Mouse (Mus musculus): Measurements from ENCODE around the gene Cfap61.

Cfap61 gene

DNA sequence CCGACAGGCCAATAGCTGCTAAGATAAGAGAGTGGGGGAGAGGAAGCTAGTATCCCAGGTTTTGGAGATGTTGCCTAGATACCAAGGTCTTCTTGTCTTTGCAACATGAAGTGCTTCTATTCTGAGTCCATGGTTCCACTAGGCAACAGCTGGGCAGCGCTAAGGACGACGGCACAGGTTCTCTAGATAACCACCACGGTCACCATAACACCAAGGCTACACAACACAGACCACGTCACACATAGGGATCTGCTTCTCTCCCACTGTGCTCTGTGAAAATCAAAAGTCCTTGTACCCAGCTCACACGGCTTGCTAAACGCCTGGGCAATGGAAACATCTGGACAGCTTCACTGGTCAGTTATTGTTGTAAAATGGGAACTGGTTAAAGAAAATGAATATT lies 2.4 kb downstream of the Cfap61 start:
- TF ChIP-seq GATA4 (IDR thresholded peaks at IDR 0.05; ENCODE audit: insufficient replicate concordance, low read length), result no peak

DNA sequence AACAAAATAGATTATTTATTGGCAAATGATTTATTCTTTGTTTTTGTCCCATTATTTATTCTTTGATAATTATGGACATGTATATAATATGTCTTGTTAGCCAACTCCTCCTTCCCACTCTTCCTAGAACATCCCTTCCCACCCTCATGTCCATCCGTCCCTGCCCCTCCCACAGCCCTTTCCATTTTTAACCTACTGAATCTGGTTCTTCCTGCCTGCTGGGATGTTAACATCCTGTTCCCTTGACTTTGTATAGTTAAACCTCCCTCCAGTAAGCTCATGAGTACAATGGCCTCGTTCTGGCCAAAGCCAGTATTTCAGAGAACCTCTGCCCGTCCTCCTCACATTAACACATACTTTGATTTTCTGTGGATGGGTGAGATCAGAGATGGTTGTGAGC lies 6.8 kb downstream of the Cfap61 start:
- no peak for TF ChIP-seq GATA4 (IDR thresholded peaks at IDR 0.05; ENCODE audit: insufficient replicate concordance, low read length)

DNA sequence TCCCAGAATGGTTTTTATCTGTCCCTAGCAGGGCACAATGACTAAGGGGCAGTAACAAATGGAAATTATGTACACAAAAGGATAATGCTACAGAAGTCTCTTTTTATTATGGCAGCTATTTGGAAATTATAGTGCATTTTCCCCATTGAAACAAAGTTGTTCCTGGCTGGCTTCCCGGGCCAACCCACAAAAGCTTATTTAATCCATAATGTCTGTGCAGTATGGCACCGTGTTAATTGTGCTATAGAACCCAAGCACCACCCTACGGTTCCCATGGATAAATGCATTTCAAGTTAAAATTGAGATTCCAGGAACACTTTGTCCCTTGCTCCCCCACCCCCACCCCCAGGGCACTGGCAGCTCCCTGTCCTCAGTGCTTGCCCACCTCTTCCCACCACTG lies 9.7 kb downstream of the Cfap61 start:
- no peak for TF ChIP-seq GATA4 (IDR thresholded peaks at IDR 0.05; ENCODE audit: insufficient replicate concordance, low read length)

DNA sequence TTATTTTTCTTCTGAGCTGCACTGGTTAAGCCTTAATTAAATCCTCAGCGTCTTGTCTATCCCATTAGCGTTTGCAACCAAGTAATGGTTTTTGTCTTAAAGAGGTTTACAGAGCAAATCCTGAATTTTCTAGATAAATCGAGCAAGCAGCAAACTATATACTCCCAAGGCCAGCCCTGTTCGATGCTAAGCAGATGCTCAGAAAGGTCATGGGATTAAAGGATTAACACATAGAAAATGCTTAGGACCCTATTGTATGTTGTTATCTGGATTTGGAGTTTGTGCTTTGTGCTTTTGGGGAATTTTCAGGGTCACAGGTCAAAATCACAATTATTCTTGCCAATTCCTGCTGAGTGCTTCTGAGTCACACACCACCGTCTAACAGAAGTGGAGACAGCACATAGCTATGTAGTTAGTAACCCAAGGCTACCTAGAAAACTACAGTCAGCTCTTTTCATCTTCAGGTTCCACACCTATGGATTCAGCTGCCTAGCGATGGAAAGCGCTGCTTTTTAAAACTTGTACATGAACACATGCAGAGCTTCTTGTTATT lies 13.9 kb downstream of the Cfap61 start:
- no peak for TF ChIP-seq GATA4 (IDR thresholded peaks at IDR 0.05; ENCODE audit: insufficient replicate concordance, low read length)

DNA sequence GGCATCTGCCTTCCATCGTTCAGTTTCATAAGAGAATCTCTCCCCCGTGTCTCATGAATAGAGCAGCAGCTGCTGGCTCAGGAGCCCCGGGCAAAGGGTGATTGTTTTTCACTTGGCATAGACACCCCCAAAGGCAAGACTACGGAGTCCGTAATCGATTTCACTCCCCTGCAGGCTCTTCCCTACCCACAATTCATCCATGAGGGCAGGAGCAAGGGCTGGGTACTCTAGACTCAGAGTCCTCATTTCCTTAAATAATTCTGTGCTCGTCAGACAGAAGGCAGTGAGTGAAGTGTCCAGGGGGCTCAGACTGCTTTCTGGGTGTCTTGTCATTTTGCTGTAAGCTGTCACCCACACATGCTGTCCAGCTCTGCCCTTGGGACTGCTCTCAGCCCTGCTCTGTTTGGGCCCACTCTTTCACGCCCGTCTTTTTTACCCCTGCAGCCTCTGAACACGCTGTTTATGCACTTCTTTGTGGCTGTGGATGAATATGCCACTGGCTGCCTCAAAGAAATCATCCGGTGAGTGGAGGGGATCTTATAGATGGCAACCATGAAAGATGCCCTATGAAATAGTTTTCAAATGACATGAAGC lies 15.0 kb downstream of the Cfap61 start:
- no peak for TF ChIP-seq GATA4 (IDR thresholded peaks at IDR 0.05; ENCODE audit: insufficient replicate concordance, low read length)

DNA sequence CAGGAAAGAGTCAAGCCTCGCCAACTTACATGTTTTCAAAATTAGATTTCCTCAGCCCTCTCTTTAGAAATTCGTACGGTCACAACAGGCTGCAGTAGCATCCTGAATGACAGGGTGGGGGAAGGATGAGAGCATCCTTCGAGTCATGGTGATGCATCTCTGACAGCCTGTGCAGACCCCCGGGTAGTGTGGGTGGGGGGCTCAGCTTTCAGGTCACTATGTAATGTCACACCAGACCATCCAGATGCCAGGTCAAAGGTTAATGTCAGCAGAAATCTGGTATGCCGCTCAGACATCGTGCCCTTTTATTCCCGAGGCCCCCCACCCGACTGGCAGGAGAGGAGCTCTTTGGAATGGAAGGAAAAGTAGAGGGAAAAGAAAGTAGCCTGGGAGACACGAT lies 15.7 kb downstream of the Cfap61 start:
- no peak for TF ChIP-seq GATA4 (IDR thresholded peaks at IDR 0.05; ENCODE audit: insufficient replicate concordance, low read length)

DNA sequence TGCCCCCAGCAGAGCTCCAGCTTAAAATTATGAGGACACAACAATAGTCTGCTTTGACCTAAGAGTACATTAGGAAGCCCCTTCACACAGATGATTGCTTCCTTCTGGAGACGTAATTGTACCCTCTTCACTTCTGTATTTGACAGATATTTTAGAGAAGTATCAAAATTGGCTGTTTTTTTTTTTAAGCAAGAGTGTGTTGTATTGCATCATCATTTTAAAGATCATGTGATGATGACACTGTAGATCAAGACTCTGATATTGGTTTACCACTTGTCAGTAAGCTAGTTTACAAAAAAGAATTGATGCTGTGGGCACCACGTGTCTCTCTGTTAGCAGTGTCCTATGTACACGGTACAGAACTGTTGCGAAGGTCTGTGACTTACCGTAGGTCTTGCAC lies 18.1 kb downstream of the Cfap61 start:
- TF ChIP-seq GATA4 (IDR thresholded peaks at IDR 0.05; ENCODE audit: insufficient replicate concordance, low read length), result no peak

DNA sequence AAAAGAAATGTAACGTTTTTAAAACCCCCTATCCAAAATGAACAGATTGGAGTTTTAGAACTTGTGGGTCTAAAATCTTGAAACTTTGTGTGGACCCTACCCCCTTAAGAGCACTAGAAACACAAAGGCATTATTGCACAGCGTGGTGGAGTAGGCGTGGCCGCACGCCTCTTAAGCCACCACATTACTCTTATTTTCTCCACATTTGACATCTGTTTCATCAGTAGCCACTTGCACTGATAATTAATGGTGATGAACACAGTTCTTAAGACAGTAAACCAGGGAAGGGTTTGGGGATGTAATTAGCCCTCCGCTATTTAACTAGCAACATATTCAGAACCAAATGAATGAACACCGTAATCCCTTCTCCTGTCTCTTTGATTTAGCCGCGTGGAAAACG lies 21.3 kb downstream of the Cfap61 start:
- no peak for TF ChIP-seq GATA4 (IDR thresholded peaks at IDR 0.05; ENCODE audit: insufficient replicate concordance, low read length)

DNA sequence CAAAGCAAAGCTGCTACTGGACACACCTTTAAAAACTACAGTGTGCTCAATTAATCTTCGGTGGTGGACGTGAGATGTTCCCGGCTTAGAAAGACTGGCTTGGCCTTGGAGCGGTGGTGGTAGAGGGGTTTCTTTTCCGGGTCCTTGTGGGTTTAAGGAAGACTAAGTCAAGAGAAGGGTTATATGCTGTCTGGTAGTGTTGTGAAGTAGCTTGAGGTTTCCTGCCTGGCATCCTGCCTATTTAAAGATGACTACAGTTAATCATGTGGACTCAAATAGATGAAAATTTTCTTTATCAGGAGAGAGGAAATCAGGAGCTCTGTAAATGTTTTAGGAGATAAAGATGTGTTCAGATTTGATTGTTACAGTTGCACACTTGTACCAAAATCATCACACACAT lies 21.7 kb downstream of the Cfap61 start:
- TF ChIP-seq GATA4 (IDR thresholded peaks at IDR 0.05; ENCODE audit: insufficient replicate concordance, low read length), result no peak

DNA sequence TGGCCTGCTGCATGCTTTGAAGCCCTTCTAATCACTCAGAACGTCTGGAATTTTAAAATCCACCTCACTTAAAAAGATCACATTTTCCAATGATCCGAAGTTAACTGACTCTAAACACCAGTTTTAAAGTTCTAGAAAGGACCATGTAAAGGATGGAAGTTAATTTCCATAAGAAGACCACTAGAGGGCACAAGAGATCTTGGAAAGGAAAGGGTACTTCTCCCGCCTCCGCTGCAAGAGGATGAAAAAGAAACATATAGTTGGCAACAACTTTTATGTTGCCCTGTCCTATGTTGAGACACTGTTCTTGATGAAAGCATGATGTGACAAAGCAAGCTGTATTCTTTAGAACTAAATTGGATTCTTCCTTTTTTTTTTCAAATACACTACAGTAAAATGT lies 22.9 kb downstream of the Cfap61 start:
- no peak for TF ChIP-seq GATA4 (IDR thresholded peaks at IDR 0.05; ENCODE audit: insufficient replicate concordance, low read length)

DNA sequence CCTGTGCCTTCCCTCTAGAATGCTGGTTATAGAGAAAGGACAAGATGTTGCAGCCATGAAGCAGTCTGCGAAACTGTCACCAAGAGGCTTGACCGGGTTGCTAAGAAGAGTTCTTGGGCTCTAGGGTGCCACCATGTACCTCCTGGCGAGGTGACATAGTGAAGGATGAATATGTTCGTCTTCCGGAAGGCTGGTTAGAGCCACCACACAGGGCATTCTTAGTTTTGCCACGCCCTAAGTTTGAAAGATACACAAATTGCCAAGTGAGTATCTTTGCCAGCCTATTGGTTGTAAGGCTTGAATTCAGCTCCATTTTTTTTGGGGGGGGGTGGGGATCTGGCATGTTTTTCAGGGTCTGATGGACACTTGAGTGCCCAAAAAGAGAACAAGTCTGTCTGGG lies 23.5 kb downstream of the Cfap61 start:
- TF ChIP-seq GATA4 (IDR thresholded peaks at IDR 0.05; ENCODE audit: insufficient replicate concordance, low read length), result no peak

DNA sequence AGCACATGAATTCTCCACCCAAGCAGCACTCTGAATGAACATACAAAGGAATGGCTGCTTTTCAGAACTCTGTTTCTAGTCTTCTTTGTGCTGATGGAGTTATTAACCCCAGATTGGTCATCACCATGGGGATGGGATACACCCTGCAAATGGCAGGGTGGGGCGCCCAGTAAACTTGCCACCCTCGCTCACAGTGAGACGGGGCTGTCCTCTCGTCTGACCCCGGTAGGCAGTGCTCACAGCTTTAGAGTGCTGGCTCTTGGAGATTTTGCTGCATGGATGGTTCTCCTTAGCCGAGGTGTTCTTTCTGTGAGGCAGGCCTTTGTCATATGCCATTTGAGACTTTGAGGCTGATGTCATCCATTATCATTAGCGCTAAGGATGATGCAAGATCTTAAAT lies 24.0 kb downstream of the Cfap61 start:
- no peak for TF ChIP-seq GATA4 (IDR thresholded peaks at IDR 0.05; ENCODE audit: insufficient replicate concordance, low read length)

DNA sequence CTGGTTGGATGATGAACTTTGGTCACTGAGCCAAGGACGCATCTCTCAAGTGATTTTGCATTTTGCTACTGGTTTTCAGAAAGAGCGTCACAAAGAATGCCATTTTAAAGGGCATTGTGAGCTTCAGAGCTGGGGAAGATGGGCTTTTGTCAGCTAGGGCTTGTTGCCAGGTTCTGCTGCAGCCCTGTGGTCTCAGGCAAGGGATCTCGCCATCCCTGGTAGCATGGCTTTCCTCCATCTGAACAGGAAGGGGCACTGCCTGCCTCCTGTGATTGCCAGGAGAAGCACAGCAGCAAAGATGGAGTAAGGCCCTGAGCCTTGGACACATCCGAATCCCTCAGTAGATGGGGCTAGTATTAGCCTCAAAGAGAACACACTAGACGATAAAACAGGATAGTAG lies 27.3 kb downstream of the Cfap61 start:
- no peak for TF ChIP-seq GATA4 (IDR thresholded peaks at IDR 0.05; ENCODE audit: insufficient replicate concordance, low read length)

DNA sequence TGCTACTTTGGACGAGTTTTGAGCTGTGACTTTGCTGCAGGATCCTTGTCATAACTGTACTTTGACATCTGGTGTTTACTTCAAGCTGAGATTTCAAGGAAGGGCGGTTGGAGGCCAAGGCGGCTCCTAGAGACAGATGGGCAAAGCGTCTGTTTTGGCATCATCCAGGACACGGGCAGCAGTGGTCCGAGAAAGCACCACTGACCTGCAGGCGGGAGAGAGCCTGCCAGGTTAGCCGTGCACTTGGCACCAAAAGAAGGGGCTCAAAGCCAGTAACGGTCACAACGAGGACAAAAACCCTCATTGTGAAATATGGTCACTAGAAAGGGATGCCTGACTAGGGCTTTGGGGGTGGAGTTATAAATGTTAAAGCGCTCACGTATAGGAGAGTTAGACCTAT lies 36.2 kb downstream of the Cfap61 start:
- no peak for TF ChIP-seq GATA4 (IDR thresholded peaks at IDR 0.05; ENCODE audit: insufficient replicate concordance, low read length)

DNA sequence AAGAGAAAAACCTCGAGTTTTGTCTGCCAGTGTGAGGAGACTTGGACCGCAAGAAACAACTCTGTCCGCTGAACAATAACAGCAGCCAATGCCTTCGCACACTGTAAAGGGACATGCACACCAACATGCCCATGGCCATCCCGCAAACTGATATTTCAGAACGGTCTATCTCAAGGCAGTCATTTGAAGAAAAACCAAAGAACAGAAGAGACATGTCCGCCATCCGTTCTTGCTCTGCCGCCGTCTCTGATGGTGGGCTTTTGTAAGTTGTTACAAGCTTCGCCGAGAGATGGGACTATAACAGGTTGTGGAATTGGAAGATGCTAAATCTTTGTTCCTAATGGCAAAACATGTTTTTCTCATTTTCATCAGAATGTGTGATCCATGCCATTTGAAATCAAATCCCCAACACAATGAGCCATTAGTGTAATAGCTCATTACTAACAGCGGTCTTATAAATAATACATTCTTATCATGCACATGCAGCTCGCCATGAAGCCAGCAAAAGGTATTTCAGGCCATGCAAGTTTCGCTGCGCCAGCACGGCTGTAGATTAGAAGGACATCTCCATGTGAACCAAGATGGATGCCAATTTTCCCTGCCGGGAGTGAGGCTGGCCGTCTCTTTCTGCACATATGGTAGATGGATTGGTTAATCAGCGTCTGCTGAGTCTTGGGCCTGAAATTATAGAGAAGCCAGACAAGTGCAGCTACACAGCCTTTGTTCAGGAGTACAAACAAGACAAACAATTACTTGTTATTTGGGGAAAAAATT lies 36.8 kb downstream of the Cfap61 start:
- no peak for TF ChIP-seq GATA4 (IDR thresholded peaks at IDR 0.05; ENCODE audit: insufficient replicate concordance, low read length)

DNA sequence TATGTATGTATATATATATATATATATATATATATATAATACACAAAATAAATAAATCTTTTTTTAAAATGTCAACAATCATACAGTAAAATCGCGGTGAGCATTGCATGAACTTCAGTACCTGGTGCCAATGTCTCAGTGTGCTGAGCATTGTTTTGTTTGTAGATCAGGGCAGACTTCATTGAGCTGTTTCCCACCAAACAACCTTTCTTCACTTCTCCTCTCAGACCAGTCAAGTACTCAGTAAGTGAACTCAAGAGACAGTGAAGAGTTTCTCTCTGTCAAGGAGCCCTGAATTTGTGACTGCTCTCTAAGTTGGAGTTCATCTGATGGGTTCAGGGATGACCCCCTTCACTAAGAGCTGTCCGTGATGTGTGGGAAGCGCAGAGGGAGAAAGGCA lies 38.0 kb downstream of the Cfap61 start:
- TF ChIP-seq GATA4 (IDR thresholded peaks at IDR 0.05; ENCODE audit: insufficient replicate concordance, low read length), result no peak

DNA sequence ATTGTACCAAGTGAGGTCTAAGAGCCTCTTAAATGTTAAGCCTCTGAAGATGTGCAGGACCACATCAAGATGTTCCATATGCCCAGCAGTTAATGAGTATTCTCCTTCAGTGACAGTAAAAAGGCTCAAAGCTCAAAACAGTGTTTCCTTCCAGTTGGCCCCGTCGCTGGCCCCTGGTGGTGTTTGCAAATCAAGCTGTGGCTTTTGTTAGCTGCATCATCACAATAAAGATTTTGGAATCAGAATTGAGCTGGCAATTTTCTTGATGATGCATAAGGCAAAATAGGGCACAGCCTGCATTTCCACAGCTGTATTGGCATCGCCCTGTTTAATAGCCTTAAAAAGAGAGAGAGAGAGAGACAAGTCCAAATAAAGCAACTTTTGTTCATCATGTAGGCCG lies 45.0 kb downstream of the Cfap61 start:
- TF ChIP-seq GATA4 (IDR thresholded peaks at IDR 0.05; ENCODE audit: insufficient replicate concordance, low read length), result no peak
